Mouse (Mus musculus): Measurements from ENCODE around the gene 1700001P01Rik. TPM values are rescaled to one million over a fixed set of nuclear protein-coding genes. Genes with fewer than 3 reads are reported as not detected.

1700001P01Rik gene
- polyA plus RNA-seq, 1 experiment from 2014 or later: not detected

Small RNA genes within 50 kb of the gene (microRNA-seq; reads per million reads assigned to microRNA genes)
- not detected for gene Mir8102

Other genes starting within 250 kb of the 1700001P01Rik start
- gene Srcin1, start 199.7 kb downstream of the 1700001P01Rik start, polyA plus RNA-seq (2016; fragmentation: Nextera tagmentation; extraction: Ambion mirVana): 1.00 and 1.3 TPM in 2 replicates
- 15.3 and 16.4 TPM in 2 replicates for gene Epop, start 146.2 kb downstream of the 1700001P01Rik start, polyA plus RNA-seq (2016; fragmentation: Nextera tagmentation; extraction: Ambion mirVana)
- 3.2 and 3.4 TPM in 2 replicates for gene Mllt6, start 112.5 kb downstream of the 1700001P01Rik start, polyA plus RNA-seq (2016; fragmentation: Nextera tagmentation; extraction: Ambion mirVana)
- gene Cisd3, start 90.1 kb downstream of the 1700001P01Rik start, polyA plus RNA-seq (2016; fragmentation: Nextera tagmentation; extraction: Ambion mirVana): 11.6 and 13.7 TPM in 2 replicates
- gene Pcgf2, start 75.4 kb downstream of the 1700001P01Rik start, polyA plus RNA-seq (2016; fragmentation: Nextera tagmentation; extraction: Ambion mirVana): 20.6 and 21.6 TPM in 2 replicates
- 447 and 479 TPM in 2 replicates for gene Psmb3, start 72.5 kb downstream of the 1700001P01Rik start, polyA plus RNA-seq (2016; fragmentation: Nextera tagmentation; extraction: Ambion mirVana)
- gene Pip4k2b, start 31.2 kb downstream of the 1700001P01Rik start, polyA plus RNA-seq (2016; fragmentation: Nextera tagmentation; extraction: Ambion mirVana): 2.6 and 3.0 TPM in 2 replicates
- 23.1 and 24.8 TPM in 2 replicates for gene Cwc25, start 9.4 kb downstream of the 1700001P01Rik start, polyA plus RNA-seq (2016; fragmentation: Nextera tagmentation; extraction: Ambion mirVana)
- gene Rpl23, start 6.5 kb upstream of the 1700001P01Rik start, polyA plus RNA-seq (2016; fragmentation: Nextera tagmentation; extraction: Ambion mirVana): 474 and 481 TPM in 2 replicates
- gene Lasp1, start 23.1 kb upstream of the 1700001P01Rik start, polyA plus RNA-seq (2016; fragmentation: Nextera tagmentation; extraction: Ambion mirVana): 117 and 125 TPM in 2 replicates
- 11.3 and 12.4 TPM in 2 replicates for gene B230217C12Rik, start 64.9 kb upstream of the 1700001P01Rik start, polyA plus RNA-seq (2016; fragmentation: Nextera tagmentation; extraction: Ambion mirVana)
- gene Fbxo47, start 108.2 kb upstream of the 1700001P01Rik start, polyA plus RNA-seq (2016; fragmentation: Nextera tagmentation; extraction: Ambion mirVana): 0.50 and 0.51 TPM in 2 replicates
- 0.32 and 0.70 TPM in 2 replicates for gene Plxdc1, start 210.5 kb upstream of the 1700001P01Rik start, polyA plus RNA-seq (2016; fragmentation: Nextera tagmentation; extraction: Ambion mirVana)
- gene Arl5c, start 220.3 kb upstream of the 1700001P01Rik start, polyA plus RNA-seq (2016; fragmentation: Nextera tagmentation; extraction: Ambion mirVana): 6.9 and 7.6 TPM in 2 replicates
- 14.8 and 16.6 TPM in 2 replicates for gene Cacnb1, start 247.1 kb upstream of the 1700001P01Rik start, polyA plus RNA-seq (2016; fragmentation: Nextera tagmentation; extraction: Ambion mirVana)